Mouse (Mus musculus): ENCODE data around the gene Pcyt2. TPM values are rescaled to one million over a fixed set of nuclear protein-coding genes. Genes with fewer than 3 reads are reported as not detected.

Pcyt2 gene
- polyA plus RNA-seq, 1 experiment from 2014 or later: 93.9 TPM

DNA sequence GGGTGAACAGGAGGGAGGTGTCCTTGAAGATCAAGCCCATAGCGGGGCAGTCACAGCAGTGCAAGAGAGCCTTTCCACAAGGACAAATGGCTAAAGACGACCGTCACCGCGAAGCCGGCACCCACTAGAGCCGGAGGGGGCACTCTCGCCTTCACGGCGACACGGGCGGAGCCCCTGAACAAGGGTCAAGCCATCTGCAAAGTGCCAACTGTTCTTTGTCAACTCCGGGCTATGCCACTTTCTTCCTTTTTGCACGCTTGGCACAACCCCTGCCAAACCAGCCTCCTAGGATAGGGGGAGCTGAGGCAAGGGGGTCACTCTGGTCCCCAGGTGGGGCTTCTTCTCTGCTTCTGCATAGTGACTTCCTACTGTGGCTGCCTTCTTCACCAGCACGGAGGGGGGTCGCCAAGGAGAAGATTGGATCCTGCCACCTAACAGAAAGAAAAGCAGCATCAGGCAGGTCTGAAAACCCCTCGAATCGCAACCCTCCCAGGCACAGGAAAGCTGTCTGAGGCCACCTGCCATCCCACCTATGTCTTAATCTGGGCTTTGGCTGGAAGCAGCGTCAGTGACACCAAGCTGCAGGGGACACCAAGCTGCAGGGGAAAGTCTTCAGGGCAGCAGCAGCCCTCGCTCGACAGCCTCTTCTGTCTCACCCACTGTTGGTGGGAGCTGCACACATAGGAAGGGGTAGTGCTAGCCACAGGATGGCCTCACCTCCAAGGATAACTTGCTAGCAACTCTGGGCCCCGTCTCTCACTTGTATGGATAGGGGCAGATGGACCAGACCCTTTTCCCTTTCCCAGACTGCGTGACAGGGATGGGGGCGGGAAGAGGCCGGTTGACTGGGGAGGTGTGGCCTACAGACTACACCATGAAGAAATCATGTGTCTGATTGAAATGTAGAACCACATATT, 1.1 kb upstream of the Pcyt2 start:
- Histone ChIP-seq H3K27me3 (replicated peaks; ENCODE audit: insufficient read depth, low read length) (no peaks in the 10 kb centered on the region), H3K9me3 (ENCODE audit: low read length) (no peaks in the 10 kb centered on the region), H3K9ac (replicated peaks; ENCODE audit: low read depth) (no peak overlapping the region), H3K36me3 (ENCODE audit: insufficient read depth, low read length) (peaks cover 23% of the 10 kb centered on the region), H3K4me1 (ENCODE audit: insufficient read depth, low read depth, low read length) (peaks cover 8% of the 10 kb centered on the region), H3K27ac (ENCODE audit: low read length) (no peak overlapping the region), H3K4me3 (ENCODE audit: low read depth, low read length) (no peak overlapping the region), H3K4me2 (replicated peaks; ENCODE audit: low read depth, low read length) (no peak overlapping the region)
- WGBS: 96% methylated on average over 25 of the region's 25 CpGs
- TF ChIP-seq CTCF (IDR thresholded peaks at IDR 0.05) (no peak), EP300 (IDR thresholded peaks at IDR 0.05) (no peak)
- ATAC-seq (no peak), DNase-seq (ENCODE audit: low spot score) (no peak)

- H3K27me3 ChIP-seq (replicated peaks; ENCODE audit: insufficient read depth, low read length): no peaks in the 10 kb centered on the region
- peak overlapping the region; percentile 63 for H3K4me3 ChIP-seq (ENCODE audit: low read depth, low read length)
- no peak for TF ChIP-seq EP300 (IDR thresholded peaks at IDR 0.05)
- no peak for TF ChIP-seq CTCF (IDR thresholded peaks at IDR 0.05)
- peaks cover 18% of the 10 kb centered on the region for H3K36me3 ChIP-seq (ENCODE audit: insufficient read depth, low read length)
- H3K9ac ChIP-seq (replicated peaks; ENCODE audit: low read depth): peak overlapping the region; percentile 65
- 33% methylated on average over 4 of the region's 4 CpGs for WGBS
- H3K4me1 ChIP-seq (ENCODE audit: insufficient read depth, low read depth, low read length): peaks cover 8% of the 10 kb centered on the region
- ATAC-seq (no peak), DNase-seq (ENCODE audit: low spot score) (no peak)
- no peaks in the 10 kb centered on the region for H3K9me3 ChIP-seq (ENCODE audit: low read length)
- H3K27ac ChIP-seq (ENCODE audit: low read length): no peak overlapping the region
- peak overlapping the region; percentile 92 for H3K4me2 ChIP-seq (replicated peaks; ENCODE audit: low read depth, low read length)
These were observed 980 bp downstream of the Pcyt2 start for GRCm38 (mm10) chr11:120616617-120617294.

GRCm38 (mm10) chr11:120615606-120616203, 2.0 kb downstream of the Pcyt2 start:
- no peak for DNase-seq (ENCODE audit: low spot score)
- TF ChIP-seq EP300 (IDR thresholded peaks at IDR 0.05) (no peak), CTCF (IDR thresholded peaks at IDR 0.05) (no peak)
- ATAC-seq: no peak
- Histone ChIP-seq H3K9me3 (ENCODE audit: low read length) (no peaks in the 10 kb centered on the region), H3K4me1 (ENCODE audit: insufficient read depth, low read depth, low read length) (peaks cover 8% of the 10 kb centered on the region), H3K4me3 (ENCODE audit: low read depth, low read length) (no peak overlapping the region), H3K27me3 (replicated peaks; ENCODE audit: insufficient read depth, low read length) (no peaks in the 10 kb centered on the region), H3K36me3 (ENCODE audit: insufficient read depth, low read length) (peaks cover 17% of the 10 kb centered on the region), H3K4me2 (replicated peaks; ENCODE audit: low read depth, low read length) (no peak overlapping the region), H3K9ac (replicated peaks; ENCODE audit: low read depth) (no peak overlapping the region), H3K27ac (ENCODE audit: low read length) (no peak overlapping the region)
- WGBS: 82% methylated on average over 11 of the region's 11 CpGs

- TF ChIP-seq CTCF (IDR thresholded peaks at IDR 0.05) (no peak), EP300 (IDR thresholded peaks at IDR 0.05) (no peak)
- H3K36me3 ChIP-seq (ENCODE audit: insufficient read depth, low read length): peaks cover 12% of the 10 kb centered on the region
- peaks cover 8% of the 10 kb centered on the region for H3K4me1 ChIP-seq (ENCODE audit: insufficient read depth, low read depth, low read length)
- H3K27ac ChIP-seq (ENCODE audit: low read length): no peak overlapping the region
- H3K9me3 ChIP-seq (ENCODE audit: low read length): no peaks in the 10 kb centered on the region
- no peak overlapping the region for H3K9ac ChIP-seq (replicated peaks; ENCODE audit: low read depth)
- H3K27me3 ChIP-seq (replicated peaks; ENCODE audit: insufficient read depth, low read length): no peaks in the 10 kb centered on the region
- ATAC-seq (no peak), DNase-seq (ENCODE audit: low spot score) (no peak)
- WGBS: 90% methylated on average over 6 of the region's 6 CpGs
- no peak overlapping the region for H3K4me2 ChIP-seq (replicated peaks; ENCODE audit: low read depth, low read length)
- no peak overlapping the region for H3K4me3 ChIP-seq (ENCODE audit: low read depth, low read length)
These were observed 2.6 kb downstream of the Pcyt2 start for GRCm38 (mm10) chr11:120615167-120615566.

DNA sequence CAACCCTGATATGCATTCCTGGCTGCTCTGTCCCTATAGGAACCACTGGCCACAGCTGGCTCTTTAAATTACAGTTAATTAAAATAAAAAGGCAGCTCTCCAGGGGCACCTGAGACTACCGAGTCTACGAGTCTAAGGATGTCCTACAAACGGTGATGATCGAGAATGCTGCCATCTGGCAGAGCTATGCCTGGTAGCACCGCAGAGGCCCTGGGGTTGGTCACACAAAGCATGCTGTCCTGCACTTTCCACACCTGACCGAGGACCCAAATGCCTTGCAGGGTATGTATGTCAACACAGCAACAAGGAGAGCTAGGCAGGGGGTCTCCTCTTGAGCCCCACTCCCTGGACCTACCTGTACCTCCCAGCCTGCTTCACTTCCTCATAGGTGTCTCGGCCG, 3.8 kb downstream of the Pcyt2 start:
- H3K27ac ChIP-seq (ENCODE audit: low read length): no peak overlapping the region
- no peaks in the 10 kb centered on the region for H3K27me3 ChIP-seq (replicated peaks; ENCODE audit: insufficient read depth, low read length)
- ATAC-seq: no peak
- H3K36me3 ChIP-seq (ENCODE audit: insufficient read depth, low read length): peaks cover 11% of the 10 kb centered on the region
- H3K4me3 ChIP-seq (ENCODE audit: low read depth, low read length): no peak overlapping the region
- H3K4me2 ChIP-seq (replicated peaks; ENCODE audit: low read depth, low read length): no peak overlapping the region
- no peaks in the 10 kb centered on the region for H3K9me3 ChIP-seq (ENCODE audit: low read length)
- no peak for DNase-seq (ENCODE audit: low spot score)
- H3K4me1 ChIP-seq (ENCODE audit: insufficient read depth, low read depth, low read length): peaks cover 8% of the 10 kb centered on the region
- no peak overlapping the region for H3K9ac ChIP-seq (replicated peaks; ENCODE audit: low read depth)
- TF ChIP-seq EP300 (IDR thresholded peaks at IDR 0.05) (no peak), CTCF (IDR thresholded peaks at IDR 0.05) (no peak)
- WGBS: 84% methylated on average over 8 of the region's 8 CpGs

DNA sequence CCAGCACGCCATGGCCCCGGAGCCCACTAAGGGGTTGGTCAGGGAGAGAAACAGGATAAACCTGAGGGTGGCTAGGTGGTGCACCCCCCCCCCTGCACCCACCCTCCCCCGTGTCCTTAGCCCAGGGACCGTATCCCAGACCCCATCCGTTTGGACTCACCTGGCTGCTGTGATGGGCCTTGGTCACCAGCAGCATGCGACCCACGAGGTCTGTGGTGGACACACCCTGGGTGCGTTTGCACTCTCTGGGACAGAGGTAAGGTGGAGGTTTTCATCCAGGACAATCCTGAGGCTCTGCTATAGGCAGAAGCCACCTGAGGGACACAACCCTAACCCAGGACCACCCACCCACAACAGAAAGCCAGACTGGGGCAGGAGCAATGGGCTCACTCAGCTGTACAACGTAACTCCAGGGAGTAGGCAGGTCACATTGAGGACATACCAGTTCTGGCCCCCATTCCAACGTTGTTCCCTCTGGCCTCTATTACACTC, 4.2 kb downstream of the Pcyt2 start:
- Histone ChIP-seq H3K9me3 (ENCODE audit: low read length) (no peaks in the 10 kb centered on the region), H3K4me3 (ENCODE audit: low read depth, low read length) (no peak overlapping the region), H3K36me3 (ENCODE audit: insufficient read depth, low read length) (peaks cover 9% of the 10 kb centered on the region), H3K4me1 (ENCODE audit: insufficient read depth, low read depth, low read length) (peaks cover 10% of the 10 kb centered on the region), H3K9ac (replicated peaks; ENCODE audit: low read depth) (no peak overlapping the region), H3K27ac (ENCODE audit: low read length) (no peak overlapping the region), H3K4me2 (replicated peaks; ENCODE audit: low read depth, low read length) (no peak overlapping the region), H3K27me3 (replicated peaks; ENCODE audit: insufficient read depth, low read length) (no peaks in the 10 kb centered on the region)
- no peak for TF ChIP-seq CTCF (IDR thresholded peaks at IDR 0.05)
- no peak for TF ChIP-seq EP300 (IDR thresholded peaks at IDR 0.05)
- ATAC-seq (no peak), DNase-seq (ENCODE audit: low spot score) (no peak)
- whole genome bisulfite sequencing: 84% methylated on average over 9 of the region's 10 CpGs
